Comparison of ENCODE assay signal across 3 mouse cellular contexts in the genomic region with DNA sequence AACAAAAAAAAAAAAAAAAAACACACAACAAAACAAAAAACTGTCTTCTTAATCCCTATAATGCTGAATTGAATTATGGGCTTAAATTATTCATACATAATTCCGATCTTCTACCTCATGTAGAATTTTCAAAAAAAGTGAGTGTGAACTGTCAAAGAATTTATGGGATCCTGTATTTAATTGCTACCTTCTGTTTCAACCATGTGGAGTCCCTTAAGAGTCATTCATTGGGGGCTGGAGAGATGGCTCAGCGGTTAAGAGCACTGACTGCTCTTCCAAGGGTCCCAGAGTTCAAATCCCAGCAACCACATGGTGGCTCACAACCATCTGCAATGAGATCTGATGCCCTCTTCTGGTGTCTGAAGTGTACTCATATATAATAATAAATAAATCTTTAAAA. TPM values are rescaled to one million over a fixed set of nuclear protein-coding genes. Genes with fewer than 3 reads are reported as not detected.
"Had no signal": no experiment of that assay in that cellular context is flagged by ENCODE, and none has a peak within 500 bp of the region (broad histone marks: within the 10 kb centered on the region; RNA-seq: fewer than 3 reads in every experiment).

No protein-coding gene starts in this region.

RNA-seq across cellular contexts. Expression of gene Ccdc73, which starts 19.7 kb away (rescaled TPM):
- total RNA-seq: hindbrain, postnatal 0 days; layer of hippocampus, adult 18-20 months had no signal
- polyA plus RNA-seq: large intestine, adult 2 months had no signal
